Mouse (Mus musculus): ENCODE data around the gene Gm7145. TPM values are rescaled to one million over a fixed set of nuclear protein-coding genes. Genes with fewer than 3 reads are reported as not detected.
"Not testable (repeated sequence)": the region's sequence is repeated elsewhere in the genome, so short reads cannot be mapped to it uniquely, and the experiment has no call there.

Gene Gm7145
- polyA plus RNA-seq (2015; fragmentation: Nextera tagmentation; extraction: Ambion mirVana): not detected in 2 replicates

- 81% methylated on average over 4 of the region's 4 CpGs for WGBS
Observed at GRCm38 (mm10) chr1:117965639-117966038, at the start of gene Gm7145. Gene Gm7145, plus strand, starts transcription at chr1:117965939.

GRCm38 (mm10) chr1:117927715-117928114 is 38.0 kb upstream of the Gm7145 start, which contains the start of gene Gm28168:
Gene Gm28168, plus strand, starts transcription at chr1:117928015.
- H3K4me3 ChIP-seq; ATAC-seq; H3K27ac ChIP-seq; H3K36me3 ChIP-seq (ENCODE audit: poor library complexity, severe bottlenecking); H3K4me1 ChIP-seq; H3K4me2 ChIP-seq; H3K27me3 ChIP-seq; H3K9me3 ChIP-seq (replicated peaks); H3K9ac ChIP-seq: not testable (repeated sequence)
- WGBS: 69% methylated on average over 1 of the region's 1 CpGs

More at GRCm38 (mm10) chr1:117965639-117966038, at the start of gene Gm7145:
- ATAC-seq: no peak
- H3K4me1 ChIP-seq: no peaks in the 10 kb centered on the region
- no peaks in the 10 kb centered on the region for H3K36me3 ChIP-seq (ENCODE audit: poor library complexity, severe bottlenecking)
- H3K9ac ChIP-seq: no peak within 1 kb of the TSS
- H3K9me3 ChIP-seq (replicated peaks): peaks cover 7% of the 10 kb centered on the region; the same call in 1 of the 2 replicates
- H3K27me3 ChIP-seq: no peaks in the 10 kb centered on the region
- H3K4me2 ChIP-seq: no peak within 1 kb of the TSS
- H3K4me3 ChIP-seq: no peak within 1 kb of the TSS
- H3K27ac ChIP-seq: no peak within 1 kb of the TSS

GRCm38 (mm10) chr1:118003876-118004275 is 38.1 kb downstream of the Gm7145 start:
- H3K27ac ChIP-seq; H3K4me1 ChIP-seq; ATAC-seq; H3K9ac ChIP-seq; H3K36me3 ChIP-seq (ENCODE audit: poor library complexity, severe bottlenecking); H3K4me2 ChIP-seq; H3K9me3 ChIP-seq (replicated peaks); H3K27me3 ChIP-seq; H3K4me3 ChIP-seq: not testable (repeated sequence)

GRCm38 (mm10) chr1:118012736-118013135 is 47.0 kb downstream of the Gm7145 start:
- H3K4me1 ChIP-seq; H3K27ac ChIP-seq; ATAC-seq; H3K27me3 ChIP-seq; H3K9me3 ChIP-seq (replicated peaks); H3K9ac ChIP-seq; H3K36me3 ChIP-seq (ENCODE audit: poor library complexity, severe bottlenecking); H3K4me2 ChIP-seq; H3K4me3 ChIP-seq: not testable (repeated sequence)
- 26% methylated on average over 8 of the region's 8 CpGs for WGBS

Other genes with a start within 250 kb of the Gm7145 start
- gene B020011L13Rik, start 184.8 kb upstream of the Gm7145 start, polyA plus RNA-seq (2015; fragmentation: Nextera tagmentation; extraction: Ambion mirVana): not detected in 2 replicates
- not detected in 2 replicates for gene Gm28360, start 135.9 kb upstream of the Gm7145 start, polyA plus RNA-seq (2015; fragmentation: Nextera tagmentation; extraction: Ambion mirVana)
- not detected in 2 replicates for gene Gm28168, start 37.9 kb upstream of the Gm7145 start, polyA plus RNA-seq (2015; fragmentation: Nextera tagmentation; extraction: Ambion mirVana)
- gene Gm29106, start 210.6 kb downstream of the Gm7145 start, polyA plus RNA-seq (2015; fragmentation: Nextera tagmentation; extraction: Ambion mirVana): 0.25 and 0.50 TPM in 2 replicates

All from forebrain, embryonic 13.5 days (tissue).